Mouse (Mus musculus): ENCODE results near the gene Bbs12. TPM values are rescaled to one million over a fixed set of nuclear protein-coding genes. Genes with fewer than 3 reads are reported as not detected.

The Bbs12 gene
- 7.7 and 8.1 TPM in 2 replicates for polyA plus RNA-seq (2015; fragmentation: Nextera tagmentation; extraction: Ambion mirVana)

DNA sequence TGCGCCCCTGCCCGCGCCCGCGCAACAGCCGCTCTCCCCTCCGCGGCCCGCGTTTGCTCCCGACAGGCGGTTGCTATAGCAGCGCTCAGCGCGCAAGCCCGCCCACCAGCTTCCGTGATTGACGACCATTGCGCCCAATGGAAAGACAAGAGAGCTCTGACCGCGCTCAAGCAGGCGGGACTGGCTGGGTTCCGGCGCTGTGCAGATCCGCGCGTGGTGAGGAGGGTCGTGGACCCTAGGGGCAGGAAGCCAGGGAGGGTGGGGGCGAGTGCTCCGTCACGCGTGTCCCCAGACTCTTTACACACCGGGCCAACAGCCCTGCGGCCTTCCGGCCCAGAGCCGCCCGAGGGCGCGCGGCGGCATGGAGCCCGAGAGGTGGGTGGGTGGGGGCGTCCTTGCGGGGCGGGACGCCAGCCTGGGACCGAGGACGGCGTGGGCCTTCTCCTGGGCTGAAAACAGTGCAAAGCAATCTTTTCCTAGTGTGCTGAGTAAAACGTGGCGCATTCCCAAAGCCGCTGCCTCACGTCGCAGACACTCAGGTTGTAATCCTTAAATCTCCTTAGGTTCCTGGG, at the start of gene Bbs12, which contains the start of gene Cetn4:
Gene Bbs12 (plus strand): TSS at position 185 of the 572 bp plus-strand sequence.
Gene Cetn4 (minus strand): TSS at position 339 of the 572 bp plus-strand sequence.
- Histone ChIP-seq H3K4me2 (peak within 1 kb of the TSS; percentile 85), H3K9me3 (no peaks in the 10 kb centered on the region), H3K27ac (peak within 1 kb of the TSS; percentile 78), H3K4me1 (0 out of 2 replicates have a peak, but pooled peaks cover 6% of the 10 kb centered on the region), H3K9ac (peak within 1 kb of the TSS; percentile 92), H3K27me3 (no peaks in the 10 kb centered on the region), H3K4me3 (peak within 1 kb of the TSS; percentile 87), H3K36me3 (no peaks in the 10 kb centered on the region)
- ATAC-seq (ENCODE audit: borderline replicate concordance, extremely low read depth, low FRiP score, low TSS enrichment) = peak; percentile 100
- under 1% methylated on average over 54 of the region's 54 CpGs for WGBS

DNA sequence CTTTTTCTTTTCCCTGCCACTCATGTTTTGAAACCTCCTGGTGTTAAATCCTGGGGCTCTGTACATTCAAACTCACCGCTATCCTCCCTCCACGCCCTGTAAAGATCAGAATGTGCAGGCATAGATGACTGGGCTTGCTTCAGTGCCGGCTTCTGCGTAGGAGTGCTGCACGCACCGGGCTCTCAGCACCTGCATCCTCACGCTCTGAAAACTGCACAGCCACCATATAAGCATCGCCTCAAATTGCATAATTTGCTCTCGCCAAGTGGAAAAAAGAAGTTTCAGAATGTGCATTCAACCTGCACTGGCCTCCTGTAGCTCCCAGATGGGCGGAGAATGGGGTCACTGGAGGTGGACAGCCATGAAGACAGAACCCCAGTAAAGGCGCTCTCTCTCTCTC, 44.0 kb upstream of the Bbs12 start:
- no peaks in the 10 kb centered on the region for H3K9me3 ChIP-seq
- H3K4me2 ChIP-seq = no peak overlapping the region
- H3K4me3 ChIP-seq = no peak overlapping the region
- no peak for ATAC-seq (ENCODE audit: borderline replicate concordance, extremely low read depth, low FRiP score, low TSS enrichment)
- H3K9ac ChIP-seq = no peak overlapping the region
- no peak overlapping the region for H3K27ac ChIP-seq
- no peaks in the 10 kb centered on the region for H3K36me3 ChIP-seq
- WGBS = 83% methylated on average over 11 of the region's 11 CpGs
- no peaks in the 10 kb centered on the region for H3K4me1 ChIP-seq
- H3K27me3 ChIP-seq = no peaks in the 10 kb centered on the region

DNA sequence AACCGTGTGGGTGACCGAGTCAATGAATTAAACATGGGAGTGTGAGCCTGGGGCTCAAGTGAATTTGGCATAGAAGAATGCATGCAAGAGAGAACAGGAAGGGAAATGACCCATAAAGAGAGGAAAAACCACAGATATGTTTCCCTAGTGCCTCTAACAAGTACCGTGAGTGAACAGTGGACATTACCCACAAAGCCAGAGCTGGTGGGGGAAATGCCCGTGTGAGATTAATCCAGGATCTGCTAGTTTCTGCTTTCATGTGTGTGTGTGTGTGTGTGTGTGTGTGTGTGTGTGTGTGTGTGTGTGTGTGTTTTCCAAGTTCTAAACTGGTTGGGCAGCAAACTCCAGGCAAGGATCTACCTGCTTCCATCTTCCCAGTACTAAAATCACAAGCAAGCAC, 42.4 kb upstream of the Bbs12 start:
- WGBS = 80% methylated on average over 4 of the region's 4 CpGs
- no peak for ATAC-seq (ENCODE audit: borderline replicate concordance, extremely low read depth, low FRiP score, low TSS enrichment)
- H3K27ac ChIP-seq = no peak overlapping the region
- no peaks in the 10 kb centered on the region for H3K36me3 ChIP-seq
- no peaks in the 10 kb centered on the region for H3K9me3 ChIP-seq
- H3K4me1 ChIP-seq = no peaks in the 10 kb centered on the region
- H3K27me3 ChIP-seq = no peaks in the 10 kb centered on the region
- H3K9ac ChIP-seq = no peak overlapping the region
- H3K4me3 ChIP-seq = no peak overlapping the region
- H3K4me2 ChIP-seq = no peak overlapping the region

DNA sequence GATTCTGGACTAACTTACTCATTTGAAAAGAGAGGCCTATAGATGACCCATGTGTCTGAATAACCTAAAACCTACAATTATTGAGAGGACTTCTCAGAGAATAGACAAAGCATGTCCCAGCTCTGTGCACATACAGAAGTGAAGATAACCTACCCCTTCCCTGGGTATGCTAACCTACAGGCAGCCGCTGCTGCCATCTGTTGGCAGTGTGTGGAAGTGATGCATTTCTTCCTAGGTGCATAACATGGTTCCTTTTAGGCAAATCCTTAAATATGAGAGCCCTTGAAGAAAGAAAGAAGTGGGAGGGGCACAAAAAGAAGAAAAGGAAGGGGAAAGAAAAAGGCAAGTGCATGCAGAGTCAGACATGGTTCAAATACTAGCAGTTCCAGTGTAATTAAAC, 41.1 kb upstream of the Bbs12 start:
- Histone ChIP-seq H3K9me3 (no peaks in the 10 kb centered on the region), H3K4me3 (no peak overlapping the region), H3K9ac (no peak overlapping the region), H3K4me1 (no peaks in the 10 kb centered on the region), H3K36me3 (no peaks in the 10 kb centered on the region), H3K27ac (no peak overlapping the region), H3K27me3 (no peaks in the 10 kb centered on the region), H3K4me2 (no peak overlapping the region)
- no peak for ATAC-seq (ENCODE audit: borderline replicate concordance, extremely low read depth, low FRiP score, low TSS enrichment)
- WGBS = 5% methylated on average over 1 of the region's 1 CpGs

DNA sequence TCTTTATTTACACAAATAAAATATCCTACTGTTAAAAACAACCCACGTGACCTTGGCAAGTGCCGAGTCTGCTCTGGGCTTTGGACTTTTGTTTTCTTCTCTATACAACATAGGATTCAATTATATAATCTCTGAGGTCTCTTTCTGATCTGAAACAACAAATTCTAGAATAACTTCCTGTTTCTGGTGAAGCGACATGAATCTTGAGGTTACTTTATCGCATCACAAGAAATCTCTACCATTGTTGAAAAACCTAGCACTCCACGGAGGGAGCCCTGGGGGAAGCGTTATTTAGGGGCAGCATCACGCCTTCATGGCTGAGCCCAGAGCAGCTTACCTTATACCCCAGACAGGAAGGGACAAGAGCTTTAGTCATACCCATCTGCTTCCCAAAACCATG, 39.3 kb upstream of the Bbs12 start:
- 80% methylated on average over 7 of the region's 7 CpGs for WGBS
- Histone ChIP-seq H3K9ac (no peak overlapping the region), H3K27me3 (no peaks in the 10 kb centered on the region), H3K27ac (no peak overlapping the region), H3K9me3 (no peaks in the 10 kb centered on the region), H3K4me2 (no peak overlapping the region), H3K36me3 (no peaks in the 10 kb centered on the region), H3K4me3 (no peak overlapping the region), H3K4me1 (no peaks in the 10 kb centered on the region)
- ATAC-seq (ENCODE audit: borderline replicate concordance, extremely low read depth, low FRiP score, low TSS enrichment) = no peak

DNA sequence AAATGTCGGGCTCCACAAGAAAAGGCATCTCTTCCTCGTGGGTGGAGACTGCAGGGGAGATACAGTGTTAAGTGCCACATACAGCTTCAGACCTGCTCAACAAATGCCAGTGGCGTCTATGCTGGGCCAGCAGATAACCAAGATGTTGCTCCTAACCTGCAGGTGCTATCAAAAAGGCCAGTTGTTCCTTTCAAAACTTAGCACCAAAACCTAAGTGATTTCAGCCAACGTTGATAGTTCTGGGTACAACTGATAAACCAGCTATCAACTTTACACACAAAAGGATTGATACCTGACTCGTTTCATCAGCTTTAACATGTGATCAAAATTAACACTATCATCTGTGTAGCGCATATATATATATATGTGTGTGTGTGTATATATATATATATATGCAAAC, 37.7 kb upstream of the Bbs12 start:
- ATAC-seq (ENCODE audit: borderline replicate concordance, extremely low read depth, low FRiP score, low TSS enrichment) = no peak
- Histone ChIP-seq H3K4me2 (no peak overlapping the region), H3K27me3 (no peaks in the 10 kb centered on the region), H3K4me1 (no peaks in the 10 kb centered on the region), H3K9me3 (no peaks in the 10 kb centered on the region), H3K27ac (no peak overlapping the region), H3K36me3 (no peaks in the 10 kb centered on the region), H3K4me3 (no peak overlapping the region), H3K9ac (no peak overlapping the region)
- 70% methylated on average over 6 of the region's 6 CpGs for WGBS

DNA sequence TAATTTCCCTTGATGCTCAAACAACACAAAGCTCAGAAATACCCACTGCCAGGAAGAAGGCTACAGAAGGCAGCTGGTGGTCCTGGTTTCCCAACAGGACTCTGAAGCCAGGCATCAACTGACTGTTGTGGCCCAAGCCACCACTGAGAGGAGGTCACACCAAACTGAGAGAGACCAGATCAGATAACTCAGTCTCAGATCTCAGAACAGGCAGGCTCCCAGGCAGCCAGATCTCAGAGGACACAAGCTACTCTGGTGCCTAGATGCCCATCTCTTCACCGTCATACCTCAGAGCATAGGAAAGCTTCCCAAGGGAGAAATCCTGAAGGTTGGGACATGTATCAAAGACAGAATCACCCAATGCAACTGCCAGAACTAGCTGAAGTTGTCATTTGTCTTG, 32.1 kb upstream of the Bbs12 start:
- Histone ChIP-seq H3K36me3 (no peaks in the 10 kb centered on the region), H3K4me1 (no peaks in the 10 kb centered on the region), H3K27me3 (no peaks in the 10 kb centered on the region), H3K4me2 (no peak overlapping the region), H3K27ac (no peak overlapping the region), H3K4me3 (no peak overlapping the region), H3K9me3 (no peaks in the 10 kb centered on the region), H3K9ac (no peak overlapping the region)
- no peak for ATAC-seq (ENCODE audit: borderline replicate concordance, extremely low read depth, low FRiP score, low TSS enrichment)
- 63% methylated on average over 1 of the region's 1 CpGs for WGBS

DNA sequence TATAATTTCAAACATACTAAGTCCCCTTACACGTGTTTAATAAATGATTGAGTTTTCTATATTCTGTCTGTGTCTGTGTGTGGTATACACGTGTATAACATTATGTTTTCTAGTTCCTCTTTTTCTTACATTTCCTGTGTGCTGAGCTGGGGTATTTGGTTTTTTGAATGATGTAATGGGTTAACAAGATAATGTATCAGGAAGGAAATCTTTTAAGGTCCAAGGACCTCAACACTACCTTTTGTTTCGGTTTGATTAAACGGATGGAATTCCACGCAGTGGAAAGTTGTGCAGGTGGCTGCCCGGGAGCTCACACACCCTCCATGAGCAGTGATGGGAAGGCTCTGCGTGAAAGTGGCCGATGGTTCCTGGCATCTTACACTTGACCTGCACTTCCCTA, 31.5 kb upstream of the Bbs12 start:
- Histone ChIP-seq H3K36me3 (no peaks in the 10 kb centered on the region), H3K9me3 (no peaks in the 10 kb centered on the region), H3K27me3 (no peaks in the 10 kb centered on the region), H3K9ac (no peak overlapping the region), H3K4me2 (no peak overlapping the region), H3K4me1 (no peaks in the 10 kb centered on the region), H3K27ac (no peak overlapping the region), H3K4me3 (no peak overlapping the region)
- ATAC-seq (ENCODE audit: borderline replicate concordance, extremely low read depth, low FRiP score, low TSS enrichment) = no peak
- 54% methylated on average over 8 of the region's 8 CpGs for WGBS

DNA sequence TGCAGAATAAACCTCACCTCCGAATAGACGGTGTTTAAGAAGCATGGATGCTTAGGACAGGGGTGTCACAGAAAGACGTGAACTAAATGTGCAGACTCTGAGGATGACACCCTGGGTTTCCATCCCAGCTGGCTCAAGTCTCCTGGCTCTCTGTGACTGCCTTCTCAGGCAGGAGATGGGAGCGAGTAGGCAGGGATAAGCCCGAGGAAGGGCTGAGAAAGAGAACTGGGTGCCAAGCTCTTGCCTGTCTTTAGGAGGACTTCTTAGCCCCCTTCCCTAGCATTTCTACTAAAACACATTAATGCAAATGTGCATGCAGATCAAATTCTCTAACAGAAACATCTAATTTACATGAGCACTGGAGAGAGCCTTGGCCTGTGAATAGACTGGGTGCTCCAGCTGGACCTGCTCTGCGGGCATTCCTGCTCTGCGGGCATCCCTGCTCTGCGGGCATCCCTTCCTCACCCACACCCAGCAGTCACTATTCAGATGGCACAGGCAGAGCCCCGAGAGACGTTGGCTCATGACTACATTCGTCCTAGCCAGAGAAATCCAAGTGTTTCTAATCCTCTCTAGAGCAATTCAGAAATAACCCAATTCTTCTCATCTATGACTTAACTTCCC, 29.9 kb upstream of the Bbs12 start:
- Histone ChIP-seq H3K4me3 (no peak overlapping the region), H3K4me2 (no peak overlapping the region), H3K27ac (no peak overlapping the region), H3K9ac (no peak overlapping the region), H3K27me3 (no peaks in the 10 kb centered on the region), H3K9me3 (no peaks in the 10 kb centered on the region), H3K4me1 (no peaks in the 10 kb centered on the region), H3K36me3 (no peaks in the 10 kb centered on the region)
- WGBS = 78% methylated on average over 11 of the region's 11 CpGs
- no peak for ATAC-seq (ENCODE audit: borderline replicate concordance, extremely low read depth, low FRiP score, low TSS enrichment)

DNA sequence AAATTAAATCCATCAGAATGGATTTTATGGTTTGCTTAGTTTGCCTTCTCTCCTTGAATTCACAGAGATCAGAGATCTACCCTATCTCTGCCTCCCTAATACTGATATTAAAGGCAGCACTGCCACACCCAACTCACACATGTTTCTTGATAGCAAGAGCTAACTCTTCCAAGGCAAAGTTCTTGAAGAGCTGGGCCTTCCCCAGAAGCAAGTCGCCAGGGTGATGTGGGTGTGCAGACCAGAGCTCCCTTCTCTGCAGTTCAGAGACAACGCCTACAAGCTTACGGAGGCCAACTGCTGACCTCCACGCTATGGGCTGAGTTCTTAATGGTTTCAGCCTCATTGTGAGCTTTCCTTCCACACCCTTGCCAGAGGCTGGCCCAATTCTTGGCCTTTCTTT, 29.1 kb upstream of the Bbs12 start:
- no peak for ATAC-seq (ENCODE audit: borderline replicate concordance, extremely low read depth, low FRiP score, low TSS enrichment)
- 78% methylated on average over 4 of the region's 4 CpGs for WGBS
- Histone ChIP-seq H3K9ac (no peak overlapping the region), H3K4me3 (no peak overlapping the region), H3K27me3 (no peaks in the 10 kb centered on the region), H3K36me3 (no peaks in the 10 kb centered on the region), H3K4me1 (no peaks in the 10 kb centered on the region), H3K27ac (no peak overlapping the region), H3K9me3 (no peaks in the 10 kb centered on the region), H3K4me2 (no peak overlapping the region)

DNA sequence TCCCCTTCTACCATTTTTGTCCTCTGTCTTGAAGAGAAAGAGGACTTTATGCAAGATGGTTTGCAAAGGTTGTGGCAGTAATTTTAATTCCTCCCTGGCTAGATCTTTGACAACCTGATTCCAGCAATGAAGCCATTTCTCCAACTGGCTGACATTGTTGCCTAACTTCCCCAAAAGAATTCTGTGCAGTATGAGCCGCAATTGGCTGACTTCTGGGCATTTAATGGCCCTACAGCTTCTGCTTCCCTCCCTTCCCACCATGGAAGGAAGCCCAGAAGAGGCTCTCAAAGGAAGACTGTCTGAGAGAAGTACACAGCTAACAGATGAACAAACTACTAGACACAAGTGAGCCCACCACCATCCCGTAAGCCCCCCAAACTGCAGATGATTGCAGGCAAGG, 23.1 kb upstream of the Bbs12 start:
- no peaks in the 10 kb centered on the region for H3K27me3 ChIP-seq
- 82% methylated on average over 2 of the region's 2 CpGs for WGBS
- no peak overlapping the region for H3K4me2 ChIP-seq
- no peak overlapping the region for H3K27ac ChIP-seq
- ATAC-seq (ENCODE audit: borderline replicate concordance, extremely low read depth, low FRiP score, low TSS enrichment) = no peak
- H3K9me3 ChIP-seq = no peaks in the 10 kb centered on the region
- no peak overlapping the region for H3K4me3 ChIP-seq
- no peaks in the 10 kb centered on the region; the same call in 1 of the 2 replicates for H3K4me1 ChIP-seq
- H3K9ac ChIP-seq = no peak overlapping the region
- no peaks in the 10 kb centered on the region for H3K36me3 ChIP-seq

DNA sequence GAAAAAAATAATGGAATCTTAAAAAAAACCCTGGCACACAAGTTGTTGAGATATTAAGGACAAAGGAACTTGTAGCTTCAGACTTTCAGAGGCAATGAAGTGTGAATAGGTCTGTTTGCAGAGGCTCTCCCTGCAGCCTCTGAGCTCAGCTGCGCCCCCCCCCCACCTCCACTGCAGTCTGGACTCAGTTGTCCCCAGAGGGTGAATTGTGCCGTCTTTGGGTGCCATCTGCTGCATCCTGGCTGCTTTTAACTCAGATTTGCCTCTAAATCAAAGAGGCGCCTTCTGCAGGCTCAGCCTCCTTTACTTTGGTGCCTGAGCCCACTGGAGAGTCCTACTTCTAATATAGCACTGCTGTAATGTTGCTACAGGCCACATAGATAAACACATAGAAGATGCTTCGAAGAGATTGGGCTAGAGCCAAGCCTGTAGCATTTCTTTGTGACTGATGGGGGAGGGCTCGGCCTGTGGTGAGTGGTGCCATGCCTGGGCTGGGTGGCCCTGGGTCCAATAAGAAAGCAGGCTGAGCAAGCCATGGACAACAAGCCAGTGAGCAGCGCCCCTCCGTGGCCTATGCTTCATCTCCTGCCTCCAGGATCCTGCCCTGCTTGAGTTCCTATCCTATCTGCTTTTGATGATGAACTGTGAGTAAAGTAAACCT, 21.3 kb upstream of the Bbs12 start:
- no peak overlapping the region for H3K4me3 ChIP-seq
- H3K4me2 ChIP-seq = no peak overlapping the region
- no peaks in the 10 kb centered on the region for H3K27me3 ChIP-seq
- 45% methylated on average over 7 of the region's 7 CpGs for WGBS
- no peaks in the 10 kb centered on the region for H3K9me3 ChIP-seq
- no peaks in the 10 kb centered on the region for H3K36me3 ChIP-seq
- H3K9ac ChIP-seq = no peak overlapping the region
- H3K27ac ChIP-seq = no peak overlapping the region
- no peaks in the 10 kb centered on the region; the same call in 1 of the 2 replicates for H3K4me1 ChIP-seq
- ATAC-seq (ENCODE audit: borderline replicate concordance, extremely low read depth, low FRiP score, low TSS enrichment) = no peak

All from lung, embryonic 15.5 days (tissue).